8 mouse cellular contexts compared by ENCODE assay signal in the genomic region with DNA sequence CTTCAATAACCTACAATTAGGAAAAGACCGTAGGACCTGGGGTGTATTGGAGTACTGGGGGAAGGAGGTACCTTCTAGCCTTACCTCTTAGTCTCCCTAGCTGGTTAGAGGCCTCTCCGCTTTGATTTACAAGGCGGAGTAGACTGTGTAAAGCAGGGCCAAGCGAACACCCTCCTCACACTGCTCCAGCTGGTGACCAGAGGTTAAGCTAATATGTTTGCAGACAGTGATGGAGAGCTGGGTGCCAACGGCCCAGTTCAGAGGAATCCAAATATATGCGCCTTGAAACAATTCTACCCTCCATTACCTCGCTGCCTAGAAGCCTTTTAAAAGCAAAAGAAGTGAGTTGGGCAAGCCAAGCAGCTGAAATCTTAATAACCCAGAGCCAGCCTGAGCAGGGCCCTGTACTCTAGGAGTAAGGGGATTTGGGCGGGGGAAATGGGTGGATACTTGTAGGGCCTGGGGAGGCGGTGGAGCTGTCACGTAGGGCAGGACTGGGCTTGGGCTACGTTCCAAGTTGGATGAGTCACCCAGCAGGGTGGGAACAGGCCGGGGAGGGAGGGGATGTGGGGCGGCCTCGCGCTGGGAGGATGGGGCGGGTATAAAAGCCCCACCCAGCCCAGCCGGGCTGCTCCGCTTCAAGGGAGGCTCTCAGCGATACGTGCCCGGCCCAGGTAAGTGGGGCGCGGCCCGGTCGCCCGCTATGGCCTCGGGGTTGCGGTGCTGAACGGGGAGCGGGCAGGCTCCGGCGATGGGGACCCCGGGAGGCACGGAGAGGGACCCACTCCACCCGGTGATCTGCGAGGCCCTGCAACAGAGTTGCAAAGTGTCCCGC. TPM values are rescaled to one million over a fixed set of nuclear protein-coding genes. Genes with fewer than 3 reads are reported as not detected.
DNase-seq lines count a peak whose midpoint lies in the region; ATAC-seq and TF ChIP-seq lines count a peak whose summit lies in the region.

A gene (plus strand): TSS at position 555 of the 835 bp plus-strand sequence.

- peak; percentile 35 to 47 for DNase-seq in spleen, adult 18-20 months
- no peak for DNase-seq in spleen, adult 12 weeks (ENCODE audit: low spot score)
- DNase-seq in embryonic facial prominence, embryonic 14.5 days (ENCODE audit: low spot score): peak; percentile 98
- peak; percentile 93 for DNase-seq in heart, embryonic 10.5 days (ENCODE audit: low spot score)
- peak in 2 of 3 experiments; percentile 37 to 53 for DNase-seq in liver, embryonic 14.5 days (ENCODE audit: low read depth in 3 of 3, low spot score in 3 of 3)
- DNase-seq in natural killer cell, adult 2 months (ENCODE audit: low spot score in 2 of 2): peak; percentile 77 to 87
- DNase-seq in stomach, postnatal 0 days (ENCODE audit: low spot score): peak; percentile 97

- ATAC-seq in embryonic facial prominence, embryonic 14.5 days (ENCODE audit: low read depth): peak; percentile 89
- ATAC-seq in kidney, embryonic 14.5 days (ENCODE audit: low FRiP score, low TSS enrichment): peak; percentile 93
- ATAC-seq in liver, embryonic 14.5 days (ENCODE audit: insufficient read depth): peak; percentile 78
- ATAC-seq in stomach, postnatal 0 days (ENCODE audit: low FRiP score, low TSS enrichment): peak; percentile 88

- H3K4me1 ChIP-seq in embryonic facial prominence, embryonic 14.5 days (ENCODE audit: control insufficient read depth, insufficient read depth, low read length): peaks cover 57% of the 10 kb centered on the region
- peaks cover 51% of the 10 kb centered on the region for H3K4me1 ChIP-seq in heart, embryonic 10.5 days
- H3K4me1 ChIP-seq in kidney, embryonic 14.5 days (ENCODE audit: control insufficient read depth, insufficient read depth, low read length): peaks cover 29% of the 10 kb centered on the region
- H3K4me1 ChIP-seq in liver, embryonic 14.5 days (replicated peaks; ENCODE audit: control insufficient read depth in 2 of 2, insufficient read depth in 2 of 2, low read length in 1 of 2): peaks cover 0 to 28% of the 10 kb centered on the region in 2 experiments; a peak in 3 of 4 replicates
- H3K4me1 ChIP-seq in stomach, postnatal 0 days (replicated peaks; ENCODE audit: control insufficient read depth, insufficient read depth): peaks cover 21% of the 10 kb centered on the region

- H3K9me3 ChIP-seq in embryonic facial prominence, embryonic 14.5 days (ENCODE audit: control insufficient read depth, low read length): no peaks in the 10 kb centered on the region
- no peaks in the 10 kb centered on the region for H3K9me3 ChIP-seq in heart, embryonic 10.5 days
- H3K9me3 ChIP-seq in kidney, embryonic 14.5 days (ENCODE audit: control insufficient read depth, low read length): no peaks in the 10 kb centered on the region
- H3K9me3 ChIP-seq in liver, embryonic 14.5 days (ENCODE audit: control insufficient read depth, low read length): no peaks in the 10 kb centered on the region
- H3K9me3 ChIP-seq in stomach, postnatal 0 days (ENCODE audit: control insufficient read depth, low read length): no peaks in the 10 kb centered on the region

- peak within 1 kb of the TSS; percentile 95 for H3K9ac ChIP-seq in embryonic facial prominence, embryonic 14.5 days (ENCODE audit: low read depth, low read length)
- H3K9ac ChIP-seq in kidney, embryonic 14.5 days (ENCODE audit: low read depth, low read length): peak within 1 kb of the TSS; percentile 80
- H3K9ac ChIP-seq in liver, embryonic 14.5 days (replicated peaks): peak within 1 kb of the TSS; percentile 48
- peak within 1 kb of the TSS; percentile 94 for H3K9ac ChIP-seq in stomach, postnatal 0 days (ENCODE audit: low read length)

- no peak for TF ChIP-seq CTCF in liver, embryonic 14.5 days (IDR thresholded peaks at IDR 0.05; ENCODE audit: low read depth)
- TF ChIP-seq CTCF in stomach, postnatal 0 days (IDR thresholded peaks at IDR 0.05; ENCODE audit: low read depth): no peak

- H3K27me3 ChIP-seq in embryonic facial prominence, embryonic 14.5 days (replicated peaks; ENCODE audit: control insufficient read depth, insufficient read depth, low read length): no peaks in the 10 kb centered on the region
- no peaks in the 10 kb centered on the region for H3K27me3 ChIP-seq in heart, embryonic 10.5 days (ENCODE audit: insufficient read depth, poor library complexity, severe bottlenecking)
- no peaks in the 10 kb centered on the region for H3K27me3 ChIP-seq in kidney, embryonic 14.5 days (ENCODE audit: control insufficient read depth, insufficient read depth, low read length)
- no peaks in the 10 kb centered on the region for H3K27me3 ChIP-seq in liver, embryonic 14.5 days (ENCODE audit: control insufficient read depth, insufficient read depth, low read length)
- H3K27me3 ChIP-seq in stomach, postnatal 0 days (ENCODE audit: control insufficient read depth, insufficient read depth, low read length): no peaks in the 10 kb centered on the region

- WGBS in embryonic facial prominence, embryonic 14.5 days: 16% methylated on average over 14 of the region's 37 CpGs
- WGBS in heart, embryonic 10.5 days: 10% methylated on average over 37 of the region's 37 CpGs
- WGBS in kidney, embryonic 14.5 days: 4% methylated on average over 20 of the region's 37 CpGs
- 12% methylated on average over 34 of the region's 37 CpGs for WGBS in liver, embryonic 14.5 days (ENCODE audit: insufficient replicate concordance)
- WGBS in stomach, postnatal 0 days: 2% methylated on average over 37 of the region's 37 CpGs

- no peak for TF ChIP-seq EP300 in liver, embryonic 14.5 days (IDR thresholded peaks at IDR 0.05; ENCODE audit: low read depth)
- TF ChIP-seq EP300 in stomach, postnatal 0 days (optimal IDR thresholded peaks at IDR 0.05): peak; percentile 73

- peak within 1 kb of the TSS; percentile 83 for H3K4me3 ChIP-seq in embryonic facial prominence, embryonic 14.5 days (ENCODE audit: low read depth, low read length)
- H3K4me3 ChIP-seq in heart, embryonic 10.5 days: peak within 1 kb of the TSS; percentile 73
- H3K4me3 ChIP-seq in kidney, embryonic 14.5 days (ENCODE audit: low read length): peak within 1 kb of the TSS; percentile 63
- peak within 1 kb of the TSS; percentile 56 to 60 for H3K4me3 ChIP-seq in liver, embryonic 14.5 days (ENCODE audit: insufficient read depth in 1 of 2, low read depth in 2 of 2, low read length in 2 of 2)
- H3K4me3 ChIP-seq in stomach, postnatal 0 days (ENCODE audit: low read depth, low read length): peak within 1 kb of the TSS; percentile 90

- peak within 1 kb of the TSS; percentile 58 for H3K4me2 ChIP-seq in embryonic facial prominence, embryonic 14.5 days (ENCODE audit: low read depth, low read length)
- H3K4me2 ChIP-seq in kidney, embryonic 14.5 days (replicated peaks; ENCODE audit: low read depth, low read length): peak within 1 kb of the TSS; percentile 77
- peak within 1 kb of the TSS; percentile 55 for H3K4me2 ChIP-seq in liver, embryonic 14.5 days (ENCODE audit: low read depth)
- H3K4me2 ChIP-seq in stomach, postnatal 0 days (replicated peaks; ENCODE audit: low read depth): peak within 1 kb of the TSS; percentile 67

- H3K27ac ChIP-seq in embryonic facial prominence, embryonic 14.5 days (replicated peaks; ENCODE audit: low read depth, low read length): peak within 1 kb of the TSS; percentile 98
- peak within 1 kb of the TSS; percentile 93 for H3K27ac ChIP-seq in heart, embryonic 10.5 days
- peak within 1 kb of the TSS; percentile 90 for H3K27ac ChIP-seq in kidney, embryonic 14.5 days (ENCODE audit: low read depth, low read length)
- no peak within 1 kb of the TSS for H3K27ac ChIP-seq in liver, embryonic 14.5 days
- peak within 1 kb of the TSS; percentile 98 for H3K27ac ChIP-seq in stomach, postnatal 0 days (replicated peaks)

- no peaks in the 10 kb centered on the region for H3K36me3 ChIP-seq in embryonic facial prominence, embryonic 14.5 days (ENCODE audit: control insufficient read depth, insufficient read depth, low read length)
- H3K36me3 ChIP-seq in heart, embryonic 10.5 days: 0 out of 2 replicates have a peak, but pooled peaks cover 4% of the 10 kb centered on the region
- H3K36me3 ChIP-seq in kidney, embryonic 14.5 days (ENCODE audit: control insufficient read depth, insufficient read depth, low read length): no peaks in the 10 kb centered on the region
- H3K36me3 ChIP-seq in liver, embryonic 14.5 days (replicated peaks; ENCODE audit: control insufficient read depth, insufficient read depth, low read depth): no peaks in the 10 kb centered on the region
- H3K36me3 ChIP-seq in stomach, postnatal 0 days (ENCODE audit: control insufficient read depth, insufficient read depth, low read length): no peaks in the 10 kb centered on the region

RNA-seq across cellular contexts. Expression of the gene that starts here (rescaled TPM):
- polyA plus RNA-seq in embryonic facial prominence, embryonic 14.5 days (2014; fragmentation: Nextera tagmentation; extraction: Ambion mirVana): 1,306 and 1,330 TPM in 2 replicates
- polyA plus RNA-seq in heart, embryonic 10.5 days (2016; fragmentation: Nextera tagmentation; extraction: Ambion mirVana): 349 and 412 TPM in 2 replicates
- 463 and 482 TPM in 2 replicates for polyA plus RNA-seq in kidney, embryonic 14.5 days (2014; fragmentation: Nextera tagmentation; extraction: Ambion mirVana)
- polyA plus RNA-seq in liver, embryonic 14.5 days (2012; rRNA removed): 49.7 and 65.6 TPM in 2 replicates
- polyA plus RNA-seq in liver, embryonic 14.5 days (2014; fragmentation: Nextera tagmentation; extraction: Ambion mirVana): 88.3 and 99.8 TPM in 2 replicates
- polyA plus RNA-seq in stomach, postnatal 0 days (2015; fragmentation: Nextera tagmentation; extraction: Ambion mirVana): 634 and 654 TPM in 2 replicates
